Mouse (Mus musculus) thymus, adult 2 months (tissue): ENCODE measurements around the gene Acvr1b.

Source experiments
- CTCF ChIP-seq: fragments of 200-500 bp; IDR thresholded peaks from 2 replicates; pipeline ENCODE4 v1.5.1; 2012; ENCODE audit warnings: mild to moderate bottlenecking, control low read depth, low read length, moderate library complexity, borderline replicate concordance; ENCODE audit not compliant: control insufficient read depth, poor library complexity, insufficient read depth; ENCODE audit errors: extremely low read depth
- POLR2A ChIP-seq: fragments of 200-500 bp; IDR thresholded peaks from 2 replicates; pipeline ENCODE4 v1.6.1; 2012; ENCODE audit warnings: mild to moderate bottlenecking, low read length, control low read depth, moderate library complexity; ENCODE audit not compliant: control insufficient read depth, poor library complexity, insufficient read depth; ENCODE audit errors: extremely low read depth

- TF ChIP-seq CTCF: no peak
- no peak for TF ChIP-seq POLR2A
Measured at GRCm38 (mm10) chr15:101163056-101163458, 10.8 kb upstream of the Acvr1b start.
